Mouse (Mus musculus) left cerebral cortex, adult 8-10 months (tissue): ENCODE data around the gene Kcnt2. TPM values are rescaled to one million over a fixed set of nuclear protein-coding genes. Genes with fewer than 3 reads are reported as not detected.

Experiments used
- DNase-seq, 2 experiments: peaks; one replicate each; pipeline ENCODE4 v3.0.0; 2022; ENCODE audit warnings: low spot score in 2 of 2
- total RNA-seq, 4 experiments: library from RNA; stranded (reverse); gene quantifications; 2 replicates each; pipeline ENCODE4 v1.2.4; 2022

Kcnt2 gene
- total RNA-seq = 10 to 100 TPM; 41.9 to 50.3 (median 45.8) TPM

DNA sequence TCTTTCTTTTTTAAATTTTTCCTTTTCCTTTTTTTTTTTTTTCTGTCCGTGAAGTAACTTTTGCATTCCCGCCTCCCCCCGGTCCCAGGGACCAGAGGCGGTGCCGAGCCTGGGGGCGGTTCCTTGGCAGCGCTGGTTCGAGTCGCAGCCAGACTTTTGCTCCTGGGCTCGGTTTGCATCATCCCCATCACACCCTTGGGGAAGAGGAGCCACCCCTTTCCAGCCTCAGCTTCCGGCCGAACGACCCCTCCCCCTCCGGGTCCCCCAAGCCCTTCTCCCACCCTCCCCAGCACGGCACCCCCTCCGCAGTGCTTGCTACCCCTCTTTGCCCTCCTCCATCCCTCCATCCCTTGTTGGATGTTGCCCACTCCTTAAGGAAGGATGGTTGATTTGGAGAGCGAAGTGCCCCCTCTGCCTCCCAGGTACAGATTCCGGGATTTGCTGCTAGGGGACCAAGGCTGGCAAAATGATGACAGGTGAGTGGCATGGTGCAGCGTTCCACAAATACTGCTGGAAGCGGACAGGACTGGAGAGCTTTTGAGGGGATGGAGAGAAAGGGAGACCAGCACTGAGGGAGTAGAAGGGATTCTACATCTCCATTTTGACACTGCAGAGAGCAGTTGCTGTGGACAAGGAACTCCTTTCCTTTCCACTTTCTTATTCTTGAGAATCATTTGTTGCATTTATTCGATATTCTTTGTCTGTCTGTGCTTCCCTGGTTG, at the start of gene Kcnt2:
TSS of gene Kcnt2 (plus strand) at position 283 of the 722 bp plus-strand sequence.
- peak; percentile 28 to 40 for DNase-seq

DNA sequence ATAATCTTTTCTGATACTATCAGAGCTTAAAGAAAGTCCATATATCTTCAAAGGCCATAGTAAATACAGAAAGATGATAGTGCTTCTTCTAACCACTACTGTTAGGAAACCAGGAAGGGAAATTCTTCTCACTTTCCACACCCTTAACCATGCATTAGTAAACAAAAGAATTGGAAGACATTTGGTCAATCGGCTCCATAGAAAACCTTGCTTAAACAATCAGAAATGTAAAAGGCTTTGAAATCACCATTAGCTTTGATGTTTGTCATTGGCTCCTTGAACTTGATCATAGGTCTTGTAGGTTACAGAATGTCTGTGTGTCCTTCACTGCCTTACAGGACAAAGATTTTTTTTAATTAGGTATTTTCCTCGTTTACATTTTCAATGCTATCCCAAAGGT, 40.6 kb upstream of the Kcnt2 start:
- no peak for DNase-seq

DNA sequence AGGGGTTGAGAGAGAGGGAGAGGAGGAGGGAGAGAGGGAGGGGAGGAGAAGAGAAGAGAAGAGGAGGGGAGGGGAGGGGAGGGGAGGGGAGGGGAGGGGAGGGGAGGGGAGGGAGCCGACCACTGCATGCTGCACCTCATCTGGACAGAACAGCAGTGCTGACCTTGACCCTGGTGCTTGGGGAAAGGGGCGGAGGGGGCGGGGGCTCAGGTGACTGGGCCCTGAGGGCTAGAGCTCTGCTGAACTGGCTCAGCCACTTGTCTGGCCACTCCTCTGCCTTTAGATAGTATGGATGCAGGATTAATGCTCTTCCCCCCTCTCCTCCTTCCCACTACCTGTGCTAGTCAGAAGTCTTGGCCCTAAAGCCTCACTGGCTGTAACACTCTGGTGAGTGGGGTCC, 20.7 kb upstream of the Kcnt2 start:
- no peak for DNase-seq

DNA sequence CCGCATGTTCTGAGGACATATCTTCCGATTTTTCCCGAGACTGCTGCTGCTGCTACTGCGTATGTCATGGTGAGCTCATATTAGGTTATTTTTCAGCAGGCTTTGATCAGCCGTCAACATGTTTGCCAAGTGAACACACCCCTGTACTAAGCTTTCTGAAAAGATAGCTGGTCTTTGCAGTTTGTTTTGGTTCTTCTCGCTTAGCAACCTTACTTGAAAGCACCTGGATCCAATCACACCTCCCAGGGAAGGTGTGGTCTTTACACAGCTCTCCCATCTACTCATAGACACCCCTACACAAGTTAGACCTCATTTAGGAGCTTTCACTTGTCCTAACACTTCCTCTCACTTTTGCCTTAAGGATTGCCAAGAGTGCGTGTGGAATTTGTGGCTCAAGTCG, 19.3 kb upstream of the Kcnt2 start:
- no peak for DNase-seq

GRCm38 (mm10) chr1:140245465-140245864, 493 bp upstream of the Kcnt2 start:
- peak; percentile 23 to 59 for DNase-seq

DNA sequence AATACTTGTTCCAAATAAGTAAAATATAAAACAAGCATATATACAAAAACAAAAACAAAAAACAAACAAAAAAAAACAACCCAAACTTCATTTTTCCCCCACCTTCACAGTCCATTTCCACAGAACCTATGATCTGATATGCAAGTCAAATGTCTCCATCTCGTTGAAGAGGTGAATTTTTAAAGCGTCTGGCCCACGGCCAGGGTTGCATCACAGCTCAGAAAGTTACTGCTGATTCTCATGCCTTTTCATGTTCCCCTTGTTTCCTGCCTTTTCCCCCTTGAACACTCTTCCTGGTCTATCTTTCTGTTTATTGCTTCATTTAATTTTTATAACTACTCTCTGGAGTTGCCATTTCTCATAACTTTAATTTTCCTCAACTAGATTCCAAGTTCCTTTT, 18.7 kb downstream of the Kcnt2 start:
- no peak for DNase-seq

- no peak for DNase-seq
These were observed 20.1 kb downstream of the Kcnt2 start for GRCm38 (mm10) chr1:140266047-140266446.

DNA sequence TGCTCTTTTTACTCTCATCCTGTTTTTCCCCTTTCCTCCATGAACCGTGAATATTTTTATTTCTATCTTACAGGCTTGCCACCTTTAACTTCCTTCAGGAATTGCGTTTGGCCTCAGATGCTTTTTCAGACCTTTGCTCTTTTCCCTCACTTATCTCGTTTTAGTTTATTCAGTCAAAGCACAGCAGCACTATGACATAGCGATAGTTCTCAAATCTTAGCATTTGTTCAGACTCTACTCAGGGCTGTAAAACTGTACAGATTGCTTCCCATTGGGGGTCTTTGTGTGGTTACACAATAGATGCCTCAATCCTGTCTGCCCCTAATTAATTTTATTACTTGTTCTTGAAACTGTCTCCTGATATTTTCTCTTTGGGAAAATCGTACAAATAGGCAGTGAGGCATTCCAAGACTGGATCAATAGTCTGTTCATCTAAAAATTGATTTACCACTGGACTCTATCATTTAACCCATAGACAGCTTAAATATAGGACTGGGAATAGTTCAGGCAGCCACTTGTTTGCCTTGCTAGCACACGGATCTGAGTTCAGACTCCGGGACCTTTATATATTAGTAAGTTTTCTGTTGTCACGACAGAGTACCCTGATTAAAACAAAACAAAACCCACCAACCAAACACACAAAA, 20.8 kb downstream of the Kcnt2 start:
- DNase-seq = no peak

GRCm38 (mm10) chr1:140267288-140267687, 21.3 kb downstream of the Kcnt2 start:
- DNase-seq = no peak

DNA sequence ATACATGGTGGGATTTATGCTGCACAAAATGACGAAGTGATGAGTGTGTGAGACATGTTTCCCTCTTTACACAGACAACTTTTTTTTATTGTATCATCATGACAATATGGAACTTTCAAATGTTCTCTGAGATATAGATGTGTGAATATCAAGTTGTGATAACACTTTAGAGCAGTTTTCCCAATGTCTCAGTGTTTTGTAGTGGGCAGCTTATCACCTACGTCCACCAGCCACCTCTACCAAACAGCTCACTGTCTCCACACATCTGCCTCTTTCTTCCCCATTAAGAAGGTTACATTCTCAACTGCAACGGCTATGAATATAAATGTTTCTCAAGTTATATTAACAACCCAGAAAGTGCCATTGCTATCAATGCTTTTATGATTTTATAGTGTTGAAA, 27.7 kb downstream of the Kcnt2 start:
- DNase-seq = no peak

GRCm38 (mm10) chr1:140275813-140276212, 29.9 kb downstream of the Kcnt2 start:
- no peak for DNase-seq

DNA sequence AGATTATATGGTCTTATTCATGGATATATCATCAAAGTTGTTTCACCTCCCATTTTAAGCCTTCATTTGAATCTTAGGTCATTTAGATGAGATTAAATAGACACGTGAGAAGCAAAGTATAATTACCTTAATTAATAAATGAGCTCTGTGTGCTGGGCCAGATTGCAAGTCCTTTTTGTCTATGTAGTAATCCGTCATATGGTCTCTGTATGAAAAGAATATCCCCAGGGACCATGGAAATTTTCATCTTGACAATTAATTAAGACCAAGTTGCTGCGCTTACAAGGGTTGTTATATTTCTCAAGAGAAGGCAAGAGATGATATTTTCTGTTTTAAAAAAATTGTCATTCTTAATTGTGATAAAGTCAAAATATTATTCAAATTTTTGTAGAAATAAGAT, 47.2 kb downstream of the Kcnt2 start:
- no peak for DNase-seq

GRCm38 (mm10) chr1:140295482-140295881, 49.5 kb downstream of the Kcnt2 start:
- no peak for DNase-seq

DNA sequence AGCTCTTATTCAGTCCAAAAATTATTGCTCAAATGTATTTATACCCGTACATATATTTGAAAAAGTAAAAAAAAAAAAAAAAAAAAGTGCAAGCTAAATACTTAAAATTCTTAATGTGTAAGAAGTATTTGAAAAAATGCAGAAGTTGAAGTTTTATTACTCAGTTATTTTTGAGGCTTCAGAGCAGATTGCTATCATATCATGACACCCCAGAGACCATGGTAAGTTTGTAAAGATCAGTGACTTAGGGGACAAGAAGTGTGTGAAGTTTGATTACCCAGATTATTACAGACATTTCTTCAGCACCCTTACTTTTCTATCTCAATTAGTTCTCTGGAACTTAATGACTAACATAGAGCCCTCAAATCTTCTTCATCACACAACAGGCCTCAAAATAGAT, 58.3 kb downstream of the Kcnt2 start:
- no peak for DNase-seq

DNA sequence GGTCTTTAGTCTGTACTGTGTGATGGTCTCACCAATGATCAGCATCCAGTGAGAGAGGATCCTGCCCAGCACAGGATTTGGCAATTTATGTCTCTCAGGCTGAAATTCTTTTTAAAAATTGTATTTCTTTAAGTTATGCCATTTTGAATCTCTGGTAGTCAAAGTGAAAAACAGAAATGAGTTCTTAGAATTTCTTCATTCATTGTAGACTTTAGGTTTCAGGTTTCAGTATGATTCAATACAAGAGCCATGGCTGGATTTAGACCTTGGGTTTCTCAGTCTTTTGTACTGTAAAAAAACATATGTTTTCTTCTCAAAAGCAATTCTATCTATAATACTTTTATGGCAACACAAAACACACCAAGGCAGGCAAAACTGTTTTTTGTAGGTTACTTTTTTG, 59.4 kb downstream of the Kcnt2 start:
- DNase-seq = no peak

GRCm38 (mm10) chr1:140306339-140306738, 60.4 kb downstream of the Kcnt2 start:
- no peak for DNase-seq

DNA sequence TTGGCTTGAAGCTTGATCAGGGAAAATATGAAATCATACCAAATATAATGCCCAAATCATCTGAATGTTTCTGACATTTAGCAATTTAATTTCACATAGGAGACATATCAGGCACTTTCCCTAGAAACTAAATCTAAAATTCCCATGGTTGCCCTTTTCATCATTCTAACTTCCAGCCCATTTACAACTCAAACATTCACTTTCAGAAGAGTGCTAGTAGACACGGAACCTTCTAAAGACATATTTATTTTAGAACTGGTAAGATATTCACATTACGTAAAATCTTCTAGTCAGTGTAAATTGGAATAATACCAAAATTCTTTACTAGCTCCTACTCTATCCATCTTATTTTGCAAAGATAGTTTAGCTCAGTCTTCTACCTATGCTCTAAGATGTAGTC, 64.8 kb downstream of the Kcnt2 start:
- no peak for DNase-seq

- no peak for DNase-seq
These were observed 79.1 kb downstream of the Kcnt2 start for GRCm38 (mm10) chr1:140325088-140325487.

DNA sequence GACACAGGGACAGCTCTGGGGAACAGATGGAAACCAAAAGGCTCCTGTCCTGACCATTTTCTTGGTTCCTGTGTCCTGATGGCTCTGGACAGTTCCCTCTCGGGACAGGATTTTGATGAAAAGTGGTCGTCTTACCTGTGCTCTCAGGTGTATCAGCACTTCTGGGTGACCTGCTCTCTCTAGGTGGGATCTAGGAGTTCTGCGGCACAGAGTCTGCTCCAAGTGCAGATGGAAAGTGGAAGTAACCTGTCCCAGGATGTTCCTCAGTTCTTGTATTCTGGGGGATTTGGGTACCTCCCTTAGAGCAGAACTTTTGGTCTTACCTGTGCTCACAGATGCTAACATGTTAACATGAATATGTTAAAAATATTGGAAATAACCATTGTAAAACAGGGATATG, 80.8 kb downstream of the Kcnt2 start:
- no peak for DNase-seq

- DNase-seq = no peak
These were observed 87.7 kb downstream of the Kcnt2 start for GRCm38 (mm10) chr1:140333702-140334101.

- DNase-seq = no peak
These were observed 92.5 kb downstream of the Kcnt2 start for GRCm38 (mm10) chr1:140338417-140338816.

DNA sequence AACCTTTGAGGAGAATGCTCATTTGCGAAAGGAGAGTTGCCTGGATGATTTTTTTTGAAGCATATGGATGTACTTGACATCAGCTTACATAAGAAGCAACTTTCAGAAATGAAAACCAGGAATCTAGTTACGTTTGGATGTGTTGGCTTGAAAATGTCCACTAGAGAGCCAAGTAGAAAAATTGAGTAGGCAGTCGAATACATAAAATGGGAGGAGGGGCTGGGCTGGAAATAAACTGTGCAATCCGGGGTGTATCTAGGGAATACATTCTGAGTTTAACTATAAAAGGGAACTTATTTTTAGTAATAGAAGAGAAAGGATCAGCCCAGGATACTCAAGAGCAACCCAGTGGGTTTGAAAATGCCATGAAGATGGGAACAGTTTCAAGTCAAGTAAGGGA, 93.4 kb downstream of the Kcnt2 start:
- peak in 1 of 2 experiments; percentile 54 for DNase-seq

DNA sequence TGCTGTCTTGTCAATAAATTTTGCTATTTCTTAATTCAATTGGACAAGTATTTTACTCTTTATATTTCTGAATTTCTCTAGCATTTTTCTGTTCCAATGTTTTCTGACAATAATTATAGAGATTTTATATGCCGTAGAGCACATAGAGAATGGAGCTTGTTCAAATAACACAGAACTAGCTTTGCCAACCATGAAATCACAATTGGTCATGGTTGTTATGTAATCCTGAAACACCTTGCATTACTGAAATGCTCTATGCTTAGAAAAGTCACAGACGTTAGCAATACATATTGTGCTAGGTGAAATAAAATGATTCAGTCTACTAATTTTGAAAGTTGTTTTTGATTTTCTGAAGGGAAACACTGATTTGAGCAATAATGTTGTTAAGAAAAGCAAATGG, 118.8 kb downstream of the Kcnt2 start:
- DNase-seq = no peak
